Mouse (Mus musculus): ENCODE data around the gene Olfr1373. TPM values are rescaled to one million over a fixed set of nuclear protein-coding genes. Genes with fewer than 3 reads are reported as not detected.
A peak's percentile ranks its signal among the peaks of the same experiment; 100 is the strongest.
"Not testable (repeated sequence)": the region's sequence is repeated elsewhere in the genome, so short reads cannot be mapped to it uniquely, and the experiment has no call there.

Gene Olfr1373
- polyA plus RNA-seq, 1 experiment from 2014 or later, result not detected

DNA sequence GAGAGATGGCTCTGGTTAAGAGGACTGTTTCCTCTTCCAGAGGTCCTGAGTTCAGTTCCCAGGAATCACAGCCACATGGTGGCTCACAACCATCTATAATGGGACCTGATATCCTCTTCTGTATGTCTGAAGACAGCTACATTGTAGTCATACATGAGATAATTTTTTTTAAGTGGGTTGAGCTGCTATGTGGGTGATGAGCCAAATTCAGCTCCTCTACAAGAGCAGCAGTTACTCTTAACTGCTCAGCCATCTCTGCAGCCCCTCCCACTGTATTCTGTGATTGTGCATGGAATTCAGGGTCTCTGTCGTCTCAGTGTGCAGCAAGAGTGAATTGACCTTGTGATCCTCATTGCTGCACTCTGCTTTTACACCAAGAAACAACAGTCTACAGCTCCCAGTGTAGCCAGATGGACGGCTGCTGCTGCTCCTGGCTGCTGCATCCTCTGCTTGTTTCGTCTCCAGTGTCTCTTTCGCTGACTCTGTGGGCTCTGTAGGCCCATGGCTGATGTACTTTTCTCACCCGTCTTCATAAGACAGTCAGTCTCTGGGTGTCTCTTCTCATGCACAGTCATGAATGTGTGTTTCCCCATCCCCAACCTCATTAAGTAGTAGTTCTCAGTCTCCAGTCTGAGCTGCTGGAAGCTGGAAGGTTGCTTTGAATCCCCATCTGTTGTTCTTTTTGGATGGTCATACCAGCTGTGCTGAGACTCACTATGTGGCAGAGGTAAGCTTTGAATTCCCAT lies 16.8 kb downstream of the Olfr1373 start:
- TF ChIP-seq CTCF (IDR thresholded peaks at IDR 0.05; ENCODE audit: low read depth), result no peak
- no peak for TF ChIP-seq EP300 (optimal IDR thresholded peaks at IDR 0.05)

DNA sequence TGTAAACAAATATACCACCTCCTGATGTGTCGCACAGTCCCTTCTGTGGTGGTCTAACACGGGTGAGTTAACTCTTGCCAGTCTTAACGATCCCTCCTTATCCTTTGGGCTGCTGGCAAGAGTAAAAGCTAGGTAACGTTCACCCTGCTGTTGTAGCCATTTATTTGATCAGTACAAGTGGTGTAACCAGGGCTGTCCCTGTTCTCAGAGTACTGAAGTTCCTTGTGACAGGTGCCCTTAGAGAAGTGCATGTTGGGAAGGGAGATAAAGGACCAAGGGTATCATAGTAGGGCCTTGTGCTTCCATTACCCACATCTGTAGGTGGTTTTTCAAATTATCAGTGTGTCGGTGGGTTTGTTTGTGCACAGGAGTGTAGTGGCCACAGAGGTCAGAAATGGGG lies 17.6 kb downstream of the Olfr1373 start:
- TF ChIP-seq CTCF (IDR thresholded peaks at IDR 0.05; ENCODE audit: low read depth) (no peak), EP300 (optimal IDR thresholded peaks at IDR 0.05) (no peak)
- Histone ChIP-seq H3K27ac (replicated peaks) (no peak overlapping the region), H3K4me3 (ENCODE audit: low read depth, low read length) (no peak overlapping the region), H3K9me3 (ENCODE audit: control insufficient read depth, low read length) (no peaks in the 10 kb centered on the region), H3K4me1 (replicated peaks; ENCODE audit: control insufficient read depth, insufficient read depth) (no peaks in the 10 kb centered on the region), H3K9ac (ENCODE audit: low read length) (no peak overlapping the region), H3K4me2 (replicated peaks; ENCODE audit: low read depth) (no peak overlapping the region), H3K27me3 (ENCODE audit: control insufficient read depth, insufficient read depth, low read length) (no peaks in the 10 kb centered on the region), H3K36me3 (ENCODE audit: control insufficient read depth, insufficient read depth, low read length) (no peaks in the 10 kb centered on the region)
- 63% methylated on average over 5 of the region's 5 CpGs for WGBS
- ATAC-seq (ENCODE audit: low FRiP score, low TSS enrichment) (no peak), DNase-seq (ENCODE audit: low spot score) (no peak)

More for the DNA sequence above, 16.8 kb downstream of the Olfr1373 start:
- no peak for ATAC-seq (ENCODE audit: low FRiP score, low TSS enrichment)
- no peaks in the 10 kb centered on the region for H3K9me3 ChIP-seq (ENCODE audit: control insufficient read depth, low read length)
- no peaks in the 10 kb centered on the region for H3K4me1 ChIP-seq (replicated peaks; ENCODE audit: control insufficient read depth, insufficient read depth)
- H3K27ac ChIP-seq (replicated peaks), result no peak overlapping the region
- no peak for DNase-seq (ENCODE audit: low spot score)
- no peak overlapping the region for H3K4me2 ChIP-seq (replicated peaks; ENCODE audit: low read depth)
- H3K4me3 ChIP-seq (ENCODE audit: low read depth, low read length), result no peak overlapping the region
- H3K36me3 ChIP-seq (ENCODE audit: control insufficient read depth, insufficient read depth, low read length), result no peaks in the 10 kb centered on the region
- WGBS, result 56% methylated on average over 5 of the region's 5 CpGs
- no peak overlapping the region for H3K9ac ChIP-seq (ENCODE audit: low read length)
- no peaks in the 10 kb centered on the region for H3K27me3 ChIP-seq (ENCODE audit: control insufficient read depth, insufficient read depth, low read length)

DNA sequence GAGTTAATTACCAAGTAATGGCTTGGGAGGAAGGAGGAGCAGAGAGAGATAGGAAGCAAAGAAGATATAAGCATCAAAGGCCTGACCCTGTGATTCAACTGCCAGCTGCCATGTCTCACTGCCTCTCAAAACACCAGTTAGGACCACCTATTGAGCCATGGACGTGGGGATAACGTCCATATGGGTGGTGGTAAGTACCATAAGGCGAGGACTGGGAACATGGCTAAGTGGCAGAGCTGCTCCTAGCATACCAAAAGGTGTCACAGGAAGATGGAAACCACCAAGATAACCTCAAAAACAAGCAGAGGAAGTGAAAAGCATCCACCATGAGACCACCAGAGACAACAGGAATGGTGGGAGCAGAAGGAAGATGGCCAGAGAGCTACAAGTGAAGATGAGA lies 18.2 kb downstream of the Olfr1373 start:
- Histone ChIP-seq H3K9ac (ENCODE audit: low read length) (no peak overlapping the region), H3K4me2 (replicated peaks; ENCODE audit: low read depth) (no peak overlapping the region), H3K4me3 (ENCODE audit: low read depth, low read length) (no peak overlapping the region), H3K36me3 (ENCODE audit: control insufficient read depth, insufficient read depth, low read length) (peaks cover 5% of the 10 kb centered on the region; the same call in 1 of the 2 replicates), H3K27me3 (ENCODE audit: control insufficient read depth, insufficient read depth, low read length) (no peaks in the 10 kb centered on the region), H3K27ac (replicated peaks) (no peak overlapping the region), H3K9me3 (ENCODE audit: control insufficient read depth, low read length) (no peaks in the 10 kb centered on the region), H3K4me1 (replicated peaks; ENCODE audit: control insufficient read depth, insufficient read depth) (no peaks in the 10 kb centered on the region)
- TF ChIP-seq CTCF (IDR thresholded peaks at IDR 0.05; ENCODE audit: low read depth) (no peak), EP300 (optimal IDR thresholded peaks at IDR 0.05) (no peak)
- whole genome bisulfite sequencing, result 70% methylated on average over 3 of the region's 3 CpGs
- ATAC-seq (ENCODE audit: low FRiP score, low TSS enrichment) (no peak), DNase-seq (ENCODE audit: low spot score) (no peak)

DNA sequence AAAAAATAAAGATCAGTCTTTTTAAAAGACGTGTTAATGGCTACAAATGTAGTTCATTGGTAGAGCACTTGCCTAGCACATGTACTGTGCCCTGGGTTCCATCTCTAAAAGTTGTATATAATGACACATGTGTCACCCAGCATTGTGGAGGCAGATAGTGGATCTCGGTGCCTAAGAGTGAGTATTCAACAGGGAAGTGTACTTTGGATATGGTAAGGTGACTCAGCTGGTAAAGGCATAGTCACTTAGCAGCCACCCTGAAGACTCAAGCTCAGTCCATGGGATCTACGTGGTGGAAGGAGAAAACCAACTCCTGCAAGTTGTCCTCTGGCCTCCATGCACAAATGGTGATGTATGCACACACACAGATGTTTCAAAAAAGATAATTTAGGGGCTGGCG lies 20.9 kb downstream of the Olfr1373 start:
- Histone ChIP-seq H3K4me1 (replicated peaks; ENCODE audit: control insufficient read depth, insufficient read depth) (no peaks in the 10 kb centered on the region), H3K36me3 (ENCODE audit: control insufficient read depth, insufficient read depth, low read length) (peaks cover 17% of the 10 kb centered on the region), H3K9me3 (ENCODE audit: control insufficient read depth, low read length) (no peaks in the 10 kb centered on the region), H3K9ac (ENCODE audit: low read length) (no peak overlapping the region), H3K27ac (replicated peaks) (no peak overlapping the region), H3K4me2 (replicated peaks; ENCODE audit: low read depth) (no peak overlapping the region), H3K27me3 (ENCODE audit: control insufficient read depth, insufficient read depth, low read length) (no peaks in the 10 kb centered on the region), H3K4me3 (ENCODE audit: low read depth, low read length) (no peak overlapping the region)
- WGBS, result 84% methylated on average over 4 of the region's 4 CpGs
- no peak for DNase-seq (ENCODE audit: low spot score)
- no peak for TF ChIP-seq EP300 (optimal IDR thresholded peaks at IDR 0.05)
- ATAC-seq (ENCODE audit: low FRiP score, low TSS enrichment), result peak; percentile 73

DNA sequence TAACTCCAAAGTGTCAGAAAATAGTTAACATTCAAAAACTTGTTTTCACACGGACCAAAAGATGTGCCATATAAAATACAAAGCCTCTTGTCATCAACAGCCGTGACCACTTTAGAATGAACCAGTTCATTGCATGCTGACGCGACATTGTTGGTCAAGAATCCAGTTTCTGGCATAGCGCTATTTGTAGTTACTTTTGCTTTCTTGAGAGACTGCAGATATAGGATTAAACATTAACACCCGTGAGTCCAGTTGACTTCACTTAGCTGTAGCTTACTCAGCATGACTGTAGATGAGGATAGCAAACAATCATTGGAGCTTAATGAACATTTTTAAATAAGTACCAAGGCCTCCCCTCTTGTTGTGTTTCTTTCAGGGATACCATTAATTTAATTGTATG lies 23.3 kb downstream of the Olfr1373 start:
- peaks cover 25% of the 10 kb centered on the region for H3K36me3 ChIP-seq (ENCODE audit: control insufficient read depth, insufficient read depth, low read length)
- H3K4me1 ChIP-seq (replicated peaks; ENCODE audit: control insufficient read depth, insufficient read depth), result no peaks in the 10 kb centered on the region
- DNase-seq (ENCODE audit: low spot score) (no peak), ATAC-seq (ENCODE audit: low FRiP score, low TSS enrichment) (no peak)
- no peak overlapping the region for H3K27ac ChIP-seq (replicated peaks)
- WGBS, result 74% methylated on average over 6 of the region's 6 CpGs
- no peak overlapping the region for H3K4me3 ChIP-seq (ENCODE audit: low read depth, low read length)
- H3K4me2 ChIP-seq (replicated peaks; ENCODE audit: low read depth), result no peak overlapping the region
- no peak for TF ChIP-seq CTCF (IDR thresholded peaks at IDR 0.05; ENCODE audit: low read depth)
- TF ChIP-seq EP300 (optimal IDR thresholded peaks at IDR 0.05), result no peak
- no peaks in the 10 kb centered on the region for H3K9me3 ChIP-seq (ENCODE audit: control insufficient read depth, low read length)
- no peak overlapping the region for H3K9ac ChIP-seq (ENCODE audit: low read length)
- H3K27me3 ChIP-seq (ENCODE audit: control insufficient read depth, insufficient read depth, low read length), result no peaks in the 10 kb centered on the region

DNA sequence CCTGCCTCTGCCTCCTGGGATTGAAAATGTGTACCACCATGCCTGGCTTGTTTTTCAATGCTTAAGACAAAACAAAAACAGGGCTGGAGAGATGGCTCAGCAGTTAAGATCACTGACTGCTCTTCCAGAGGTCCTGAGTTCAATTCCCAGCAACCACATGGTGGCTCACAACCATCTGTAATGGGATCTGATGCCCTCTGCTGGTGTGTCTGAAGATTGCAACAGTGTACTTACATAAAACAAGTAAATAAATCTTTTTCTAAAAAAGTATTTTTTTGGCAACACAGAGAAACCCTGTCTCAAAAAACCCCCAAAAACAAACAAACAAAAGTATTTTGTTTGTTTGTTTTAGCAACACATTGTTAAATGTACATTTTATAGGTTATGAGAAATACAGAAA lies 24.9 kb downstream of the Olfr1373 start:
- not testable (repeated sequence) for H3K9me3 ChIP-seq (ENCODE audit: control insufficient read depth, low read length); H3K27me3 ChIP-seq (ENCODE audit: control insufficient read depth, insufficient read depth, low read length); H3K9ac ChIP-seq (ENCODE audit: low read length); DNase-seq (ENCODE audit: low spot score); H3K4me2 ChIP-seq (replicated peaks; ENCODE audit: low read depth); H3K4me1 ChIP-seq (replicated peaks; ENCODE audit: control insufficient read depth, insufficient read depth); ATAC-seq (ENCODE audit: low FRiP score, low TSS enrichment); H3K27ac ChIP-seq (replicated peaks); H3K4me3 ChIP-seq (ENCODE audit: low read depth, low read length)
- peaks cover 25% of the 10 kb centered on the region for H3K36me3 ChIP-seq (ENCODE audit: control insufficient read depth, insufficient read depth, low read length)
- TF ChIP-seq CTCF (IDR thresholded peaks at IDR 0.05; ENCODE audit: low read depth), result peak; percentile 49

Measured in stomach, postnatal 0 days (tissue).